Mouse (Mus musculus) liver, adult 2 months (tissue): ENCODE measurements around the gene Coq7.

Experiments used
- CTCF ChIP-seq: fragments of 200-500 bp; IDR thresholded peaks from 2 replicates; pipeline ENCODE4 v1.5.1; 2011; ENCODE audit warnings: low read depth, low read length, control low read depth
- POLR2A ChIP-seq: fragments of 200-500 bp; IDR thresholded peaks from 2 replicates; pipeline ENCODE4 v1.6.1; 2011; ENCODE audit warnings: low read length, control low read depth; ENCODE audit not compliant: insufficient read depth; ENCODE audit errors: extremely low read depth

DNA sequence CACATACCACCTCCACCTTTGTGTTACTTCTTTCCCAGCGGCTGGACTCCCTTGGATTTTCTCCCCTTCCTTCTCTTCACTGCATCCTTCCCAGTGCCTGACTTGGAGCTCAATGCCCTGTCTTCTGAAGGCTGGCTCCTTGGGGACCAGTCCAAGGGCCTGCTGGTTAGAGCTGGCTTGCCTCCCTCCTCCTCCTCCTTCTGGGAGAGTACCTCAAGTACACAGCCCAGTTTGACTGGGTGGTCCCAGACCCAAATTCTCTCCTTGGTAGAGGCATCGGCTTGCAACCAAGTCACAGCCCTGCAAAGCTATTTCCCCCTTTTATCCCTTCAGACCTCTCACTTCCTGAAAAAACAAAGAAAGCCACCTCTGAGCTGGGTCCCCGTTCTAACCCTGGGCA, 45.1 kb upstream of the Coq7 start:
- TF ChIP-seq POLR2A (no peak), CTCF (no peak)
